Mouse (Mus musculus): ENCODE data around the gene Zpbp. TPM values are rescaled to one million over a fixed set of nuclear protein-coding genes. Genes with fewer than 3 reads are reported as not detected.

Gene Zpbp
- total RNA-seq, 2 experiments from 2014 or later: 0.75 to 1.0 TPM

Other genes with a start within 250 kb of the Zpbp start
- 1 to 10 TPM; 1.2 to 1.4 TPM for gene Spata48, start 314 bp downstream of the Zpbp start, total RNA-seq (2021)
- not detected for gene 4930512M02Rik, start 165.4 kb upstream of the Zpbp start, total RNA-seq (2021)
- 1 to 10 TPM; 2.4 to 3.2 TPM for gene Ikzf1, start 222.6 kb upstream of the Zpbp start, total RNA-seq (2021)

Data from layer of hippocampus, postnatal 25 days (tissue).